Mouse (Mus musculus): ENCODE measurements at regions not wholly inside any gene's neighbourhood (a gene's known extent, or its start where the extent isn't known, plus 50 kb on each side); places are given as distances from the start of the nearest gene placed in this dataset.

- TF ChIP-seq CTCF (conservative IDR thresholded peaks at IDR 0.05; ENCODE audit: low read length) (no peak), POU5F1 (IDR thresholded peaks at IDR 0.05; ENCODE audit: borderline replicate concordance, low read length) (no peak), NANOG (IDR thresholded peaks at IDR 0.05; ENCODE audit: borderline replicate concordance, low read length) (no peak)
These were observed 75.6 kb upstream of the Ppm1b start for GRCm38 (mm10) chr17:84880946-84881345.

Data from E14TG2a.4 (cell line).